Mouse (Mus musculus) kidney, adult 2 months (tissue): ENCODE measurements around the gene Tnrc6b.

Source experiments
- CTCF ChIP-seq: fragments of 200-500 bp; conservative IDR thresholded peaks from 2 replicates; pipeline ENCODE4 v1.5.1; 2011; ENCODE audit warnings: low read depth, mild to moderate bottlenecking, control low read depth, low read length, moderate library complexity, mixed read lengths; ENCODE audit not compliant: insufficient read depth, insufficient read length
- POLR2A ChIP-seq: fragments of 200-500 bp; IDR thresholded peaks from one replicate; pipeline ENCODE4 v1.6.1; 2011; ENCODE audit warnings: low read depth, low read length, control low read depth

GRCm38 (mm10) chr15:80672810-80673209, 38.3 kb upstream of the Tnrc6b start:
- no peak for TF ChIP-seq CTCF
- no peak for TF ChIP-seq POLR2A
